Mouse (Mus musculus) olfactory bulb, adult 2 months (tissue): ENCODE data around the gene Selenot.

Experiments
- CTCF ChIP-seq: fragments of 200-500 bp; IDR thresholded peaks from 2 replicates; pipeline ENCODE4 v1.5.1; 2012; ENCODE audit warnings: low read depth, mild to moderate bottlenecking, low read length, moderate library complexity; ENCODE audit not compliant: insufficient read depth
- POLR2A ChIP-seq: fragments of 200-500 bp; IDR thresholded peaks from 2 replicates; pipeline ENCODE4 v1.6.1; 2012; ENCODE audit warnings: mild to moderate bottlenecking, low read depth, low read length, moderate library complexity; ENCODE audit not compliant: insufficient read depth

- TF ChIP-seq POLR2A (no peak), CTCF (no peak)
Measured at GRCm38 (mm10) chr3:58577506-58578050, 1.1 kb downstream of the Selenot start.
